Mouse (Mus musculus) brain, embryonic 14.5 days (tissue): Measurements from ENCODE around the gene Dusp28.

Source experiments
- CTCF ChIP-seq: fragments of 200-500 bp; IDR thresholded peaks from 2 replicates; pipeline ENCODE4 v1.5.1; 2012; ENCODE audit warnings: inconsistent platforms, mild to moderate bottlenecking, moderate library complexity, borderline replicate concordance; ENCODE audit not compliant: insufficient read depth, insufficient read length; ENCODE audit errors: extremely low read depth
- POLR2A ChIP-seq: fragments of 200-500 bp; IDR thresholded peaks from 2 replicates; pipeline ENCODE4 v1.6.1; 2012; ENCODE audit warnings: mild to moderate bottlenecking, inconsistent platforms, borderline replicate concordance; ENCODE audit not compliant: poor library complexity, insufficient read depth, insufficient read length, severe bottlenecking; ENCODE audit errors: extremely low read depth

GRCm38 (mm10) chr1:92910239-92910885 lies 3.6 kb downstream of the Dusp28 start, which contains the start of gene Rnpepl1:
- TF ChIP-seq CTCF (peak; percentile 69), POLR2A (peak; percentile 70)
